Mouse (Mus musculus) heart, embryonic 10.5 days (tissue): ENCODE measurements around the gene Gdf7. TPM values are rescaled to one million over a fixed set of nuclear protein-coding genes. Genes with fewer than 3 reads are reported as not detected.
A peak's percentile ranks its signal among the peaks of the same experiment; 100 is the strongest.

Experiments used
- DNase-seq: peaks from one replicate; pipeline ENCODE4 v3.0.0-alpha.2; 2017; ENCODE audit warnings: low spot score
- H3K27ac ChIP-seq: fragments of 300-500 bp; sonication (generic); 2 replicates; pipeline ENCODE4 v1.5.1; 2016; ENCODE audit warnings: mild to moderate bottlenecking
- H3K27me3 ChIP-seq: fragments of 300-500 bp; sonication (generic); 2 replicates; pipeline ENCODE4 v1.6.1; 2016; ENCODE audit warnings: mild to moderate bottlenecking; ENCODE audit not compliant: poor library complexity, insufficient read depth, severe bottlenecking
- H3K36me3 ChIP-seq: fragments of 300-500 bp; sonication (generic); 2 replicates; pipeline ENCODE4 v1.6.1; 2016; ENCODE audit warnings: mild to moderate bottlenecking, moderate library complexity
- H3K4me1 ChIP-seq: fragments of 300-500 bp; sonication (generic); 2 replicates; pipeline ENCODE4 v1.6.1; 2016; ENCODE audit warnings: mild to moderate bottlenecking
- H3K4me3 ChIP-seq: fragments of 300-500 bp; sonication (generic); 2 replicates; pipeline ENCODE4 v1.5.1; 2016; ENCODE audit warnings: mild to moderate bottlenecking, moderate library complexity
- H3K9me3 ChIP-seq: fragments of 300-500 bp; sonication (generic); 2 replicates; pipeline ENCODE4 v1.6.1; 2016; ENCODE audit warnings: mild to moderate bottlenecking, moderate library complexity
- WGBS: fragments of 180-500 bp; shearing (Covaris S2); methylation state at CpG from one replicate; pipeline ENCODE4 v1.1.7; 2016; 5-methylcytosine and 5-hydroxymethylcytosine counted together
- polyA plus RNA-seq: library from polyadenylated mRNA; unstranded; fragments of >200 nt; fragmentation: Nextera tagmentation; extraction: Ambion mirVana; gene quantifications from 2 replicates; pipeline ENCODE4 v1.2.1, GENCODE M21; 2016

Gdf7 gene
- polyA plus RNA-seq, 1 experiment from 2014 or later: 0.13 TPM

DNA sequence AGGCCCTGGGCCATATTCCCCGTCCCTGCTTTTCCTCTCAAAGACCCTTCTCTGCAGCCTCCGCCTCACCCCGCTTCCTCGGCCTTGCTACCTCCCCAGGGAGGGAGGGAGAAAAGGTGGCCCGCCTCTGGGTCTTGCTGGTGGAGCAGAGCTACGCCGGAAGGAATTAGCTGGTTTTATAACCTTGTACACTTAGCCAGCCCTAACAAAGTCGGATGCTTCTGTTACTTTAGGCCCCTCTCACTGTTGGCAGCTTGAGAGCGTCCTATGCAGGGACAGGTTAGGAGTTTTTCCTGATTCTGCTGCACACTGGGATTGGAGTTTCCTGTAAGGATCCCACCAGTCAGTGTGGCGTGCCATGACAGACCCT is 1.7 kb downstream of the Gdf7 start:
- Histone ChIP-seq H3K4me1 (peaks cover 35% of the 10 kb centered on the region), H3K27ac (no peak overlapping the region), H3K4me3 (no peak overlapping the region), H3K36me3 (no peaks in the 10 kb centered on the region), H3K9me3 (no peaks in the 10 kb centered on the region), H3K27me3 (peaks cover 100% of the 10 kb centered on the region)
- 25% methylated on average over 10 of the region's 10 CpGs for WGBS
- DNase-seq: no peak

DNA sequence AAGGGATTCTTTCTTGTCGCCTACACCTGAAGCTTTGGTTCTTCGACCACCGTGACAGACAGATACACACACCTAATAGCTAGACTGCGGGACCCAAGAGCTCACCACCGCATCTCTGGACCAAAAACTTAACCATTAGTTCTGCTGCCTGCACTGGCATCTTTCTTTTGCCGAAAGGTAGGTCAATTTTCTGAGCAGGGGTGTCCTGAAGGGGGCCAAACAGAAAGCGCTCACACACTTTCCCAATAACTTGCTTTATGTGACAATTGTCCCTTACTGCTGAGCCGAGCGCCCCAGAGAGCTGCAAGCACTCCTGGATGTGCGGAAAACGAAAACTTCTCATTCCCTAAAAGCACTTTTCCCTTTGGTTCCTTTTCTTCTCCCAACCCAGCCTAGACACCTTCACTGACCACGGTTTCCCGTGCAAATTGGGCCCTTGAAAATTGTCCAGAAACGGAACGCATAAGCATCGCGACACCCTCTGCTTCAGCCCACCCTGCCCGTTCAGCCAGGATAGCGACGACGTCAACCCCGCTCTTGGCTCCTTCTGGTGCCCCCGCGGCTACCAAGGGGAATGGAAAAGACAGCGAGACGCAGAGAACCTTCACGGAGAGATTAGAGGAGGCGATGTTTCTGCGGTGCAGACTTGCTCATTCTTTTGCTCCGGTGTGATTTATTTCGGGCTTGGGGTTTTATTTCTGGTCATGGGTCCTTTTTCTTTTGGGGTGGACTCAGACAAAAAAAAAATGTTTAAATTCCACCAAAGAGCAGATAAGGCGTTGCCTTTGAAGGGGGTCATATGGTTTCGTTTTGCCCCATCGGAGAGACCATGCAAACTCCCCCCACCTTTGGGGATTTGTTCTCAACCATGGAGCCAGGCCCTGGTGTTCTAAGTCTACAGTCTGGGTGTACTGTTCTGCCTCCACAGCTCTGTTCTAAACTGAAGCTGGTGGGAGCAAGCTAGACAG is 2.3 kb downstream of the Gdf7 start:
- Histone ChIP-seq H3K9me3 (no peaks in the 10 kb centered on the region), H3K4me3 (peak overlapping the region; percentile 63), H3K4me1 (peaks cover 35% of the 10 kb centered on the region), H3K27ac (no peak overlapping the region), H3K36me3 (no peaks in the 10 kb centered on the region), H3K27me3 (peaks cover 100% of the 10 kb centered on the region)
- no peak for DNase-seq
- 9% methylated on average over 34 of the region's 34 CpGs for WGBS

DNA sequence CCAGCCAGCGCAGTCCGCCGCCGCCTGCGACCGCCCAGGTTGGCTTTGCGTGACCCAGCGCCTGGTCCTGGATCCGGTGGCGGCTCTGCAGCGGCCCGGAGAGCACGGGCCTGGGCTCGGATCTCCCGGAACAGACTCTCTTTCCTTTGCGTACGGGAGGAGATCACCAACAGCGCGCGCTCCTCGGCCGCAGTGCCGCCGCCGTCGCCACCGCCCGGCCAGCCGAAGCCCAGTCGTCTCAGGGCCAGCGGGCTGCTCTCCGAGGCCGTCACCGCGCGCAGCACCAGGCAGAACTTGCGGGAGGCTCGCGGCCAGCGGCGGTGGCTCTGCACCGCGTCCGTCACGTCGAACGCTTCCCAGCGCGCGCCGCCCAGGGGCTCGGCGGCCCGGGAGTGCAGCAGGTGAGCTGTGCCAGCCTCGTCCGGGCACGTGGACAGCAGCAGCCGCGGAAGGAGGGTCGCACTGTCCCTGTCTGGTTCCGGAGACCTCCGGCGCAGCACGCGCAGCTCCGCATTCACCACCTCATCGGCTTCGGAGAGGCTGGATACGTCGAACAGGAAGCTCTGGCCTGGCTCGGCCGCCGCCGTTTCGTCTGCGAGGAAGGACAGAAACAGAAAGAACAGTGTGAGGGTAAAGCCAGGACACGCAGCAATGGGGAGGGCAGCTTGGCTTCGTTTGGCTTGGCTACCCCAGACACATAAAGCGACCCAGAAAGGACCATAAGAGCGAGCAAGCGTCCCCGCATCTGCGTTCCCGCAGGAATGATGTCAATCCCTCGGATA is 3.2 kb downstream of the Gdf7 start:
- Histone ChIP-seq H3K4me3 (peak overlapping the region; percentile 63), H3K27ac (peak overlapping the region; percentile 63), H3K27me3 (peaks cover 100% of the 10 kb centered on the region), H3K36me3 (no peaks in the 10 kb centered on the region), H3K4me1 (peaks cover 35% of the 10 kb centered on the region), H3K9me3 (no peaks in the 10 kb centered on the region)
- no peak for DNase-seq
- WGBS: 2% methylated on average over 79 of the region's 85 CpGs

DNA sequence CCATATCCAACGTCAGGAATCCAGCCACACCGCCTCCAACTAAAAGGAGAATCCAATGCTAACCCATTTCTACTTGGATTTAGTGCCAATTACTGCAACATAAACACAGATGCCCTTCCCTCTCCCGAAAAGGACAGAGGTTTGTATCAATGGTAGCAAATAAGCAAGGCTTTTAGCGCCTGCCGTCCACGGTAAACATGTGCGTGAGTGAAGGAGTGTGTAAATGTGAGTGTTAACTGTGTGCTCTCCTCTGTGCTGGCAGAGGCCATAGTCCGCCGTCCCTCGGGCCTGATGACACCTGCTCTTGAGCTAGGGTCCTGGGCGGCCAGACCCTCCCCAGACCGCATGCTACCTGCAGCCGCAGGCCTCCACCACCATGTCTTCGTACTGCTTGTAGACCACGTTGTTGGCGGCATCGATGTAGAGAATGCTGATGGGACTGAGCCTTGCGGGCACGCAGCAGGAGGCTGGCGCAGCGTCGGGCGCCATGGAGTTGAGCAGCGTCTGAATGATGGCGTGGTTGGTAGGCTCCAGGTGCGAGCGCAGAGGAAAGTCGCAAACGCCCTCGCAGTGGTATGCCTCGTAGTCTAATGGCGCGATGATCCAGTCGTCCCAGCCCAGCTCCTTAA is 4.1 kb downstream of the Gdf7 start:
- Histone ChIP-seq H3K27ac (0 out of 2 replicates have a peak overlapping the region, but pooled peaks have one; percentile 63), H3K9me3 (no peaks in the 10 kb centered on the region), H3K36me3 (no peaks in the 10 kb centered on the region), H3K4me1 (peaks cover 35% of the 10 kb centered on the region), H3K4me3 (peak overlapping the region; percentile 63), H3K27me3 (peaks cover 99% of the 10 kb centered on the region)
- 7% methylated on average over 34 of the region's 34 CpGs for WGBS
- no peak for DNase-seq

DNA sequence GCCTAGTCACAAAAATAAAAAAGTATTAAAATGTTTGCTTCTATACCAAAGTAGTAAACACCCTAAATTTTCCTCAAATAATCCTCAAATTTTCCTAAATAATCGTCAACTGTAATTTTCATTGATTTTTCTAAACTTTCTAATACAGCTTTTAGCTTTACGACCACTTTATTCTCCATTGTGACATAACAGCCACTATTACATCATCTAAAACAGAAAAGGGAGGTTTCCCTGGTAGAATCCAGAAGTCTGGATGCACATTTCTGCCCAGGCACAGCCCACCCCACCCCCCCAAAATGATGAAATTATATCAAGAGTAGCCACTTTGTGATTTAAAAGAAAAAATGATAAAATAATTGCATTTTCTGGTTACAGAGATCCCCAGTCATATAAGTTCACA is 5.6 kb downstream of the Gdf7 start:
- Histone ChIP-seq H3K27me3 (peaks cover 84% of the 10 kb centered on the region), H3K4me1 (peaks cover 26% of the 10 kb centered on the region)
- 75% methylated on average over 2 of the region's 2 CpGs for WGBS

DNA sequence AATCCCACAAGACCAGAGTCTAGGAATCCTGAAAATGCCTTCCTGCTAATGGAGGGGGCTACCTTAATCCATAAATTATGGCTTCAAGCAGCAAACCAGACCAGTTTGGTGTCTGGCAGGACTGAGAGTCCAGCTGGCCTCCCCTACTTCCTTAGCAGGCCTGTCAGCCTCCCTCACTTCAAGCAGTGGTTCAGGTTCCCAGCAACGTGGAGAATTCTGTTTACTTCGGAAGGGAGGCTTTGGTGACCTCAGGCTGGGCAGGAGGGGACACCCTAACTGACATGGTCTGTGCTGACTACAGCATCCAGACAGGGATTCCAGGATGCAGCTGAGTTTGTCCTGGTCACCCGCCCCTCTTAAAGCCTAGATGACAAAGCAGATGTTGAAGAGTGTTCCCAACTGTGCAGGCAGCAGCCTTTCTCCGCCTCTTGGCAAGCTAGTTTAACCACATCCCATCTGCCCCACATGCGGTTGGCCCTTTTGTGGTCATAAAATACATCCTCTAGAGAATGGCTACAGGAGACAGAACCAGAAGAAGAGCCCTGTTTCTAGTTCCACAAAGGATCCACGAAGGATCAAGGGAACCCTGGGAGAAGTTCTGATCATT is 6.3 kb downstream of the Gdf7 start:
- Histone ChIP-seq H3K4me1 (peaks cover 26% of the 10 kb centered on the region), H3K27ac (no peak overlapping the region), H3K4me3 (no peak overlapping the region), H3K27me3 (peaks cover 76% of the 10 kb centered on the region), H3K36me3 (no peaks in the 10 kb centered on the region), H3K9me3 (no peaks in the 10 kb centered on the region)
- WGBS: 56% methylated on average over 6 of the region's 6 CpGs
- DNase-seq: no peak

More for the DNA sequence above, 5.6 kb downstream of the Gdf7 start:
- Histone ChIP-seq H3K36me3 (no peaks in the 10 kb centered on the region), H3K4me3 (no peak overlapping the region), H3K9me3 (no peaks in the 10 kb centered on the region), H3K27ac (no peak overlapping the region)
- no peak for DNase-seq

DNA sequence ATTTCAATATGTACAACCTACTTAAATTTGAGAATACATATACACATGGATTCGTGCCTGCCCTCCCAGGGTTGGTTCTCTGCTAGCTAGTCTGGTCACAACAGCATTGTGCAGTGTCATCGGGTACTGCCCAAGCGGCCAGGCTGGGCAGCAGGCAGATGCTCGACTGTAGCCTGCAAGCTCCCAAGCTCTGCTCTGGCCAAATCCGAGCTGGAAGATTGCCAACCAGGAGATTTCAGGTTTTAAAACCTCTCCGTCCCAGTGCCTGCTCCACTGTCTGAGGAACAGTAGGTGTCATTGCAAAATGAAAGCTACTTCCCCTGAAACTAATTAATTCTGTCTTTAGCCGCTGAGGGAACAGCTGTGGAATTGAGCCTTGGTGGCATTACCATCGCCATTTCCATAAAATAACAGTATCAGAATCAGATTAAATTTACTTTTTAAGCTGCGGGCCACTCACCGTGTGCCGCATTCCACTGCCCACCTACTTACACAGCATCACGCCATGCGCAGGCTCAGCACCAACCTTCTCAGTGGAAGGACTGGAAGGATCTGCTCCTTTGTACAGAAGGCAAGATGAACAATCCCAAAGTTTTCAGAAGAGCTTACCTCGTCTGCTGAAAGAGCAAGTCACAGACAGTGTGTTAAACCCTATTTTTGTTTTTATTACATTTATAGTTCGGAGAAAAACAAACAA is 10.4 kb downstream of the Gdf7 start:
- no peak overlapping the region for H3K4me3 ChIP-seq
- H3K27ac ChIP-seq: no peak overlapping the region
- peaks cover 3% of the 10 kb centered on the region; the same call in 1 of the 2 replicates for H3K4me1 ChIP-seq
- no peaks in the 10 kb centered on the region for H3K9me3 ChIP-seq
- DNase-seq: no peak
- WGBS: 75% methylated on average over 15 of the region's 15 CpGs
- H3K36me3 ChIP-seq: peaks cover 7% of the 10 kb centered on the region; the same call in 1 of the 2 replicates
- H3K27me3 ChIP-seq: peaks cover 35% of the 10 kb centered on the region

DNA sequence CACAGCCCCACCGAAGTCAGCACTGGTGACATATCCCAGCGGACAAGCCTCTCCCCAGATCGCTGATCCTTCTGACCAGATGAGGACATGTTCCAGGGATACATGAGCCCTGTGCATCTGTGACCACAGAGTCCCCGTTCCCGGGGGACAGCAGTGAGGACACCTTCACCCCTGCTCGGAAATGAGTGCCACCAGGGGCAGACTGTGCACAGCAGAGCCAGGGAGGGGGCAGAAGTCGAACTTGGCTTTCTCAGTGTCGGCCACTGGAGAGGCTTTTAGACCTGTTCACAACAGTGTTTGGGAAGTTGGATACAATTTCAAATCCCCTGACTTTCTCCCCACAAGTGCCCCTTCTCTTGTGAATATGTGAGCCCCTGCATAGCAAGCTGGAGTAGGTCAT is 12.3 kb downstream of the Gdf7 start:
- DNase-seq: peak; percentile 54
- Histone ChIP-seq H3K36me3 (peaks cover 10% of the 10 kb centered on the region; the same call in 1 of the 2 replicates), H3K9me3 (no peaks in the 10 kb centered on the region), H3K4me1 (peaks cover 3% of the 10 kb centered on the region; the same call in 1 of the 2 replicates), H3K4me3 (no peak overlapping the region), H3K27ac (no peak overlapping the region), H3K27me3 (peaks cover 17% of the 10 kb centered on the region)
- 86% methylated on average over 8 of the region's 8 CpGs for WGBS

DNA sequence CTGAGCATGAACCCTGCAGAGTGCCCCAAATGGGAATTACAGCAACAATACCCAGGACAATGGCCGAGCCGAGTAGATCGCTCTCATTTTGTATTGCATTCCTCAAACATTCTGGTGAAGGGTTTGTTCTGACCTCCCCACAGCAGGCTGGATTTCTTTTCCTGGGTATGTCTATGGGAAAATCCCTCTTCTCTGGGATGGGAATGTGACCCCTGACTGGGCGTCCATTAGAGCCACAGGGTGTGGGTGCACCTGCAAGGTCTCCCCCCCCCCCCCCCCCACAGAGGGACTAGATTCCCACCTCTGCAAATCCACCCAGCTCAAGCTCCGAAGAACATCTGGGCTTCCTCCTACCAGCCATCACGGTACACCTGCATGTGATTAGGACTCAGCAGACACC is 12.7 kb downstream of the Gdf7 start:
- 87% methylated on average over 6 of the region's 6 CpGs for WGBS
- Histone ChIP-seq H3K9me3 (no peaks in the 10 kb centered on the region), H3K4me1 (peaks cover 3% of the 10 kb centered on the region; the same call in 1 of the 2 replicates), H3K27me3 (peaks cover 13% of the 10 kb centered on the region), H3K36me3 (peaks cover 13% of the 10 kb centered on the region; the same call in 1 of the 2 replicates), H3K4me3 (no peak overlapping the region), H3K27ac (no peak overlapping the region)
- peak; percentile 47 for DNase-seq

DNA sequence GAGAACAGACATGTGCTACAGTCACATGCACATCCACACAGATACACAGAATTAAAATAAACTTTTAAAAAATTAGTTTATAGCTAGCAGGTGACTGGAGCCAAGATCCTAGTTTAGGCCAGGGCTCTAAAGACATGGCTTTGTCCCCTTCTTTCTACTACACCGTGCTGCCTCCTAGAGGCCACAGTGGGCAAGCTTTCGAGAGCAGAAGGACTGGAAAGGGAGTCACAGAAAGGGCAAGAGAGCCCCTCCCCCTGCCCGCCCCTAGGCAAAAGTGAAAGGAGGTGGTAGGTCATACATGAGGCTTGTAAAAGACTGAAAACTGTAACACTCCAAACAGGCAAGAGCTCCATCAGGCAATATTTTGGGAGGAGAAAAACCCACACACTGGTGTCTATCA is 13.8 kb downstream of the Gdf7 start:
- peaks cover 18% of the 10 kb centered on the region for H3K36me3 ChIP-seq
- H3K27me3 ChIP-seq: peaks cover 2% of the 10 kb centered on the region; the same call in 1 of the 2 replicates
- H3K4me1 ChIP-seq: peaks cover 10% of the 10 kb centered on the region
- no peak for DNase-seq
- H3K9me3 ChIP-seq: no peaks in the 10 kb centered on the region
- no peak overlapping the region for H3K27ac ChIP-seq
- WGBS: 59% methylated on average over 3 of the region's 3 CpGs
- H3K4me3 ChIP-seq: no peak overlapping the region

DNA sequence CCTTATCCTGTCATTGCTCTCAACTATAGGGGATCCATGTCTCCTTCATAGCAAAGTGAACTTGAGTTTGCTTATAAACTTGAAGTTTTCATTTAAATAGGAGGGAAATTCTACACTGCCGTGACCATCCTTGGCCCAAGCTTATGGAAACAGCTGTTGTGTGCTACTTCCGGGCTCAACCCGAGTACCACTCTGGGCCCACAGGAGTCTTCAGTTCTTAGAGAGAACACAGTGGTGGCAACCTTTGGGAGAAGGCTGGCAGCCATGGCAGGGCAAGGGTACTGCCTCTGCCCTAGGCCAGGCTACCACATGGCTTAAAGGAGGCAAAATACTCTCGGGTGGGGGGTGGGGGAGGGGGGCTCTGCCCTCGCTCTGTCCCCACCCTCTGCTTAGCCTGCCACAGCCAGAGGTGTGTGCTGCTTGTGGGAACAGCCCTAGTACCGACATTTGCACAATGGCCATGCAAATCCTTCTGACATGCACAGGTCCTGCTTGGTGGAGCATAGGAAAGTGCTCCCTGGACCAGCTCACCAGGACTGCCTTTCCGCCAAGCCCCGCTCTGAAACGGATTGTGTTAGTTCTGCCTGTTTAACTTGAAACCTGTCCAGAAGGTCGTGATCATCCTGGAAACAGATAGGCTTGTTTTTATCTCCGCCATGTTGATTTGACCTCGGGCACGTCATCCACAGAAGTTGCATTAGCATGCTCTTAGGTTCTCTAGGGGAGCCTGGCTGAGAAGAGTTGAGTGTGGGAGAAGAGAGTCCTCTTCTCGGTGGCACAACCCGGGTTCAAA is 20.3 kb downstream of the Gdf7 start:
- H3K36me3 ChIP-seq: peaks cover 16% of the 10 kb centered on the region
- 78% methylated on average over 15 of the region's 15 CpGs for WGBS
- no peak overlapping the region for H3K4me3 ChIP-seq
- peaks cover 16% of the 10 kb centered on the region; the same call in 1 of the 2 replicates for H3K4me1 ChIP-seq
- H3K27ac ChIP-seq: no peak overlapping the region
- H3K27me3 ChIP-seq: no peaks in the 10 kb centered on the region
- H3K9me3 ChIP-seq: no peaks in the 10 kb centered on the region
- DNase-seq: no peak
